In the genomic region with DNA sequence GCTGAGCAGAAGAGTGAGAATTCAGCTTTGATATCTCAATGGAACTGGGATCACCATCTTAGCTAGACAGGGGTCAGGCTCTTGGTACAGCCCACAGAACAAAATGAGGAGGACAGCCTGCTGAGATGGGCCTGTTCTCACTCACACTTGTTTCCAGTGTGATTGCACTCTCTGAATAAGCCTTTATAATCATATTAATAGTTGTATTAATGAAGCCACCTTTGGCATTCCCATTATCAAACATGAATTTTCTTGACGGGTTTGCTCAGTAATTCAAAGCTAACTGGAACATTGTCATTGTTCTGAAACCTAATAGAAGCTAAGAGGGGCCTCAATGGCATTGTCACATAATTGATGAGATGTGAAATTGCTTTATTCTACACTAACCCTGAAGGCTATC, we compare ENCODE assay signal across 8 mouse cellular contexts.
"Had no signal": no experiment of that assay in that cellular context is flagged by ENCODE, and none has a peak within 500 bp of the region (broad histone marks: within the 10 kb centered on the region; RNA-seq: fewer than 3 reads in every experiment).

No protein-coding gene starts in this region.

- DNase-seq: liver, postnatal 0 days; lung, adult 2 months; lung, postnatal 14 days; lung, postnatal 36 days; right cerebral cortex, postnatal 14 days; thymus, adult 2 months; thymus, postnatal 25 days; thymus, postnatal 4 days had no signal
